ENCODE assay signal across 16 mouse cellular contexts in the genomic region with DNA sequence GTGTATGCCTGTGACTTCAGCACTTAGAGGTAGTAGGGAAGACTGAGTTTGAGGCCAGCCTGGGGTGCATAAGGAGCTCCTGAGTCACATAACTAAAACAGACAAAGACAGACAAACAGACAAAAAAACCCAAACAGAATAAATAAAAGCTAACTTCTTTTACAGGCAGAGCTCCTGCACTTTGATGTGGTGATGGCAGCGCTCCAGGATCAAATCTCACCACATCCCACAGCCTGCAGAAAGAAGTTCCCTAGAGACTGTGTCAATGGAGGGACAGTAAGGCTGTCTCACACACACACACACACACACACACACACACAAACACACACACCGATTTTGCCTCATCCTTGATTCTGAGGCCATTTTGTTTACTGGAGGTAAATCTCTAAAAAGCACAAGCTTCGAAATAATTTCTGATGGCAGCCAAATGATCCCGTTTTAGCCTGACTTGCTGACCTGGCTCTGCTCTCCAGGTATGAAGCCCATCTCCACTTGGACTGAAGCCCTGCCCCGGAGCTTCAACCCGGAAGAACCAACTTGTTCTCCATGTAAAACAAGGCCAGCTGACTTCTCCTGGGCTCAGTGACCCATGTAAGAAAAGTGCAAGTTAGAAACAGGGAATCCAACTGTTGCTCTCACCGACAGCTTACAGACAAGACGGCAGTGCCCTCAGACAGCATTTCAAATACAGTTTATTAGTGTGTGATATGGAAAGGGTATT.
DNase-seq lines count a peak whose midpoint lies in the region.
"Had no signal": no experiment of that assay in that cellular context is flagged by ENCODE, and none has a peak within 500 bp of the region (broad histone marks: within the 10 kb centered on the region; RNA-seq: fewer than 3 reads in every experiment).

No protein-coding gene starts in this region.

- peak; percentile 30 for DNase-seq in kidney, adult 9 months
- DNase-seq in kidney, postnatal 14 days, result no peak
- DNase-seq in 3T3-L1 (ENCODE audit: low read depth, low spot score), result peak; percentile 21
- peak; percentile 78 for DNase-seq in CD4-positive helper T cell, adult 2 months (ENCODE audit: low read depth, low spot score)
- peak; percentile 38 for DNase-seq in thymus, postnatal 25 days
- no peak for DNase-seq in spleen, postnatal 4 days (ENCODE audit: low spot score in 2 of 2)
- DNase-seq in lung, postnatal 4 days, result no peak
- DNase-seq: adrenal gland, postnatal 25 days; cerebellum, adult 11-12 months; cerebellum, adult 9-11 months; embryo, embryonic 11 days; gastrocnemius, postnatal 25 days; heart, adult 11 months; layer of hippocampus, postnatal 36 days; liver, embryonic 13.5 days; lung, adult 18-20 months had no signal

Comparison
In these comparisons a context has a peak if more than half of its experiments do, and no peak if none do; other contexts are left out.
1. DNase-seq: peak in kidney, adult 9 months (single experiment), 3T3-L1 (single experiment), CD4-positive helper T cell, adult 2 months (single experiment) and thymus, postnatal 25 days (single experiment); none in kidney, postnatal 14 days (single experiment), spleen, postnatal 4 days (0 of 2) and lung, postnatal 4 days (0 of 2).